Mouse (Mus musculus): ENCODE data around the gene Sass6.
"Not testable (repeated sequence)": the region's sequence is repeated elsewhere in the genome, so short reads cannot be mapped to it uniquely, and the experiment has no call there.

Sass6 gene

GRCm38 (mm10) chr3:116594728-116595602 is at the start of gene Sass6:
Gene Sass6, plus strand, starts transcription at chr3:116594982.
- peak; percentile 94 for DNase-seq

DNA sequence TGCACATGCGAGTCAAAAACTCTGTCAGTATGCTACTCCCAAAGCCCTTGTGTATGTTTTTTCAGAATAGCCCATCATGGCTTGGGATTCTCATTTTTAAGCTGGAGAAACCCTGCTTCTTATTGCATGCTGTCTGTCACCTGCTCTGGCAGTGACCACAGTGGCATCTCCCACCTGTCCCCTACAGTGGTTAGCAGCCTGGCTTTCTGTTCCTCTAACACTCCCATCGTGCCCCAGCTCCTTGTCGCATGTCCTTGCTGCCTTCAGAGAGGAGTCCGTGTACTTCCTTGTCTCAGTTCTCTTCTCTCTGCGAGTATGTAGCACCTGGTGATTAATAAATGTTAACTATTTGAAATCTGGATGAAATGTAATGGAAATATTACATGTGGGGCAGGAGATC is 47.4 kb upstream of the Sass6 start:
- no peak for DNase-seq

DNA sequence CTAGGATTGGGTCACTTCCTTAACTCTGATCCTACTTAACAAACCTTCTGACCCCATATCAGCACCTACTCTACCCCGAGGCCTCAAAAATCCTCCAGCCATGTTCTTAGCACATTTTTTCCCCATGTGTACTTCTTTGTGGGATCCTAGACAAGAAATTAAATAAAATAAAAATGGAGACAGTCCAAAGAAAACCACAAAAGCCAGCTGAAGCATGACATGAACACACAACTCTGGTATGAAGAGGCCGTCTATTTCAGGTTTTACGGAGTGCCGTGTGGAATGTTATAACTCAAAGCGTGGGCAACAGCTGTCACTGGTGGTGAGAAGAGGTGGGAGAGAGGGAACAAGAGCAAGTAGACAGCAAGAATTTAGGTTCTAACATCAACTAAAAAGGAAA is 43.4 kb upstream of the Sass6 start:
- no peak for DNase-seq

DNA sequence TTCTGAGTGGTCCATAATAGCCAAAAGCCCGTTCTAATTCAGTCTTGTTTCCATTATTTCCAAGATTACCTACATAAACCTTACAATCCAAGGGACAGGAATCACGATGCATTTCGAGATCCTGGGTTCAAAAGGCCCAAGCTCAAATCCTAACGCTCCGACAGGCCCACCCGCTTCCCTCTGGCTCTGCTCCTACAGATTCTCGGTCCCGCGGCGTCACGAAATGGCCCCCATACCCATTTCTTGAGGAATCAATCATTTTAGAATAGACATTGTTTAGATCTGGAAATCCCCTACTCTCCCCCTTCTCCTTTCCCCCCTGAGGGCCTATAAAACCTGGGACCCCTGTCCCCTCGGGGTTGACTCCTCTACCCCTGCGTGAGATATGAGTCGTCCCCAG is 33.5 kb upstream of the Sass6 start:
- DNase-seq = not testable (repeated sequence)

GRCm38 (mm10) chr3:116562408-116563094 is 32.2 kb upstream of the Sass6 start, which contains the start of gene Lrrc39:
Gene Lrrc39, plus strand, starts transcription at chr3:116562973.
- no peak for DNase-seq

GRCm38 (mm10) chr3:116563095-116563492 is 31.7 kb upstream of the Sass6 start:
- no peak for DNase-seq

- DNase-seq = no peak
Observed at GRCm38 (mm10) chr3:116570628-116571027, 24.2 kb upstream of the Sass6 start.

DNA sequence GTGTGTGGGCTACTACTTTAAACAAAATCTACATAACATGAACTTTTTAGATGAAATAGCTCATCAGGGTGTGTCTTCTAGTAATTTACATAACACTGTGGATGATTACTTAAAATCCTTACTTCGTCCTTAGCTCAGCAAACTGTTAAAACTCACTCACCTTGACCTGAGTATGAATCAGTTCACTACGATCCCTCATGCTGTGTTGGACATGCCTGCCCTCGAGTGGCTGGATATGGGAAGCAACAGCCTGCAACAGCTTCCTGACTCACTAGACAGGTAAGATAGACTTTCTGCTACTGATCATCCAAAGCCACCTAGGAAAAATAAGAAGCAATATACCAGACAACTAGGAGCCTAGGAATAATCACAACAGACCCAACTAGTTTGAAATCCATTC is 17.5 kb upstream of the Sass6 start:
- no peak for DNase-seq

DNA sequence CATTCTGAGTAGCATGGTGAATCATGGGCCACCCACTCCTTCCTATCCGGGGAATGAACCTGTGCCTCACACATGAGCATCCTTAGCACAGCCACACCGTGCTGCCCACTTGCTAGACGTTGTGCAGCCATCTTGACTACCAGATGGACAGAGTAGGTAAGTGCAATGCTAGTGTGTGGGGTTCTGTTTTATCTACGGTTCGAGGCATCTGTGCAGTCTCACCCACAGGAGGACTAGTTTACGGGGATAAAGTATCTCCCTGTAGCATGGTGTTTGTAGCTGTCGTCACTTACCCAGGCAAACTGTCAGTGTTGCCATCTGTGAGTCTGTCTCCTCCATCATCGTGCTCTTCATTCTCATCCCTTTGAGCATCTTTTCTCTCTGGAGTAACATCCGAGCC is 12.6 kb upstream of the Sass6 start:
- no peak for DNase-seq

DNA sequence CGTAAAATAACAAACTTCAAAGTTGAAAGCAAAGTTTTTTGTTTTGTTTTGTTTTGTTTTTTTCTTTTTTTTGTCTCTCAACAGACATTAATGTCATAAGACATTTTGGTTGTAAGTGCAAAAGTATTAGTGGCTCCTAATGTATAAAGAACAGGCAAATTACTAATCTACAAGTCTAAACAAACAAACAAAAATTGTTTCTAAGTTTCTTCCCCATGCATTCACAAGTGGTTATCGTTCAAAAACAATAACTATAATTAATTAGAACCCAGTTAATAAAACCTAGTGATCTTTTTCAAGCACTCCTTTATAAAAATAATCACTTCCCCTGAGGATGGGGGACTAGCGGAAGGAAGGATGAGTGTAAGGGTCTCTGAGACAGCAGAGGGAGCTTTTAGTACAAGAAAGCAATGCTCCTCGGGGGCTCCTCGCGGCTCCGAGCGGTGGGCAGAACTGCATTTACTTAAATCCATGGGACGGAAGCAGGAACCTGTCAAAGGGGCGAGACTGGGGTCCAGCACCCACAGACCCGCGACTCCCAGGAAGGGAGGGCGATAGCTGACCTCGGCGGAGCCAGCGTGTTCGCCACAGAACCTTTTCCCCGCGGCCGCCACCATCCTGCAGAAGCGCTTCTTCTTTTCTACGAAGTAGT is 580 bp upstream of the Sass6 start:
- no peak for DNase-seq

DNA sequence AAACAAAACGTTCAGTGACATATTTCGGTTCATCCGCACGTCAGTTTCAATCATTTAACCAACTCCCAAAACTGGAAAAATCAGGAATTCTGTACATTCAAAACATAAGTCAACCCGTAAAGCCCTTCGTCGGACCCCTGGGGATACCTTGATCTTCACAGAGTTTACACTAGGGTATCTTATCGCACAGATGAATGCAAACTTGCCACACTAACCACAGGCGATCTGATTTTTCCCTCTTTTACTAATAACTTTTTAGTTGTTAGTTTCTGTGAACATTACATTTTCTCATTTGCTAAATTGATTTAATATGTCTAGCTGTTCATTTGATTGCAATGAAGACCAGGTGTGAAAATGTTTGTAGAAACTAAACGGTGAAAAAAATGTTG is 815 bp downstream of the Sass6 start:
- no peak for DNase-seq

- DNase-seq = no peak
Observed at GRCm38 (mm10) chr3:116599705-116600104, 4.9 kb downstream of the Sass6 start.

GRCm38 (mm10) chr3:116601005-116601404 is 6.2 kb downstream of the Sass6 start:
- DNase-seq = no peak

GRCm38 (mm10) chr3:116601781-116602180 is 7.0 kb downstream of the Sass6 start:
- DNase-seq = no peak

- DNase-seq = no peak
Observed at GRCm38 (mm10) chr3:116604570-116604969, 9.8 kb downstream of the Sass6 start.

GRCm38 (mm10) chr3:116614295-116614892 is 19.6 kb downstream of the Sass6 start, which contains the start of gene Trmt13:
Gene Trmt13, minus strand, starts transcription at chr3:116614587.
- DNase-seq = no peak

- DNase-seq = no peak
Observed at GRCm38 (mm10) chr3:116615318-116616068, 20.7 kb downstream of the Sass6 start.

- no peak for DNase-seq
Observed at GRCm38 (mm10) chr3:116618855-116619254, 24.1 kb downstream of the Sass6 start.

GRCm38 (mm10) chr3:116620636-116621370 is 26.0 kb downstream of the Sass6 start:
- no peak for DNase-seq

DNA sequence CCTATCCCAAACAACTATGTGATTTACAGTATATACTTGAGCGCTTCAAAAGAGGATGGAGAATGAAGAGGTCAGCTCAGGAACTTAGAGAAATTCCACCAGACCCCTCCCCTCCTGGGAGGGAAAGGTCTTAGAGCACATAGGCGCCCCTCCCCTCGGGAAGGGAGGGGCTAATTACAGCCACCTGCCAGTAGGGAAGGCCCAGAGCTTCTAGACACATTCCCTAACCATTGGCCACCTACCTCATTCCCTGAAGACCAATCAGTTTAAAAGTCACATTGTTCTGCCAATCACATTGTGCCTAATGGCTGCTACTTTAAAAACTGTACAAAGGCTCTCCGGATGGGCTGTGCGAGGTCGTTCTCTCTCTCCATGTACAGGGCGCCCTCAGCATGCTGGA is 27.9 kb downstream of the Sass6 start:
- no peak for DNase-seq

DNA sequence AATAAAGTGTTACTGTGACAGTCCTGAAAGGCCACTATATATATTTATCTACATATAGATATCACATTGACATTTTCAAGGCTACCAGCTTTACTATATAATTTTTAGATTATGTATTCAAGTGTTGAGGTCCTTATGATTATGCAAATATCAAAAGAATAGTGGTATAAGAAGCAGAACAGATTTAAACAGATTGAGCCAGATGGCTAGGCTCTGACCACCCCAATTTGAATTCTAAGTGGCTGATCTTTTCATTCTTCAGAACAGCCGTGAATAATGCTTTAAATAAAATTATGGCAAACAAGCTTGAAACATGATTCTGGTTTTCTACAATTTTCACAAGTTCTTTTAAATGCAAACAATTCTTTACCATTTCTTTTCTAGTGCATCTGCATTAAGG is 36.7 kb downstream of the Sass6 start:
- no peak for DNase-seq

DNA sequence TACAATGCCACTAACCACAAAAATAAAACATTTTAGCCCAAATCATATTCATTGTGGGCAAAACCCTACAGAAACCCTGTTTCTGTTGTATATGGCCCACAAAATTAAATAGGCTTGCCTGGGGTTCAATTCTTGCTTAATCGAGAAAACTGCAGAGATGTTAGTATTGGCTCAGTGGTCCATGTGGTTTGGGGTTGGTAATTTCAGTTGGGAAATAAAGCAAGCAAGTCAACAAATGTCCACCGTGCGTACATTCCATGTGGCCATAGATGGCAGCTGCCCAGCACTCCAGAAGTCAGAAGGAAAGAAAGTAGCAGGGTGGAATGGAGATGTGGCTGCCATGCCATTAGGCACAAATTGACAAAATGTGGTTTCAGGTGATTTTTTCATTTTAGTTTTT is 38.2 kb downstream of the Sass6 start:
- DNase-seq = no peak
